Mouse (Mus musculus) limb, embryonic 12.5 days (tissue): ENCODE data around the gene Nmnat2. TPM values are rescaled to one million over a fixed set of nuclear protein-coding genes. Genes with fewer than 3 reads are reported as not detected.

Experiments
- ATAC-seq: fragments of 200-750 bp; cut with Nextera tagmentation; 2 replicates; pipeline ENCODE4 v1.8.0; 2017; ENCODE audit warnings: low read depth, moderate TSS enrichment; ENCODE audit not compliant: insufficient number of reproducible peaks, insufficient read depth, low FRiP score, low TSS enrichment
- H3K27ac ChIP-seq: fragments of 300-500 bp; sonication (generic); 2 replicates; pipeline ENCODE4 v1.5.1; 2016; ENCODE audit warnings: mild to moderate bottlenecking, moderate library complexity
- H3K27me3 ChIP-seq: fragments of 300-500 bp; sonication (generic); 2 replicates; pipeline ENCODE4 v1.6.1; 2016; ENCODE audit warnings: mild to moderate bottlenecking, moderate library complexity
- H3K36me3 ChIP-seq: fragments of 300-500 bp; sonication (generic); 2 replicates; pipeline ENCODE4 v1.6.1; 2016; ENCODE audit warnings: mild to moderate bottlenecking, moderate library complexity
- H3K4me1 ChIP-seq: fragments of 300-500 bp; sonication (generic); replicated peaks from 2 replicates; pipeline ENCODE4 v1.6.1; 2016
- H3K4me2 ChIP-seq: fragments of 300-500 bp; sonication (generic); 2 replicates; pipeline ENCODE4 v1.6.1; 2016; ENCODE audit warnings: mild to moderate bottlenecking, moderate library complexity
- H3K4me3 ChIP-seq: fragments of 300-500 bp; sonication (generic); replicated peaks from 2 replicates; pipeline ENCODE4 v1.5.1; 2016; ENCODE audit warnings: mild to moderate bottlenecking
- H3K9ac ChIP-seq: fragments of 300-500 bp; sonication (generic); replicated peaks from 2 replicates; pipeline ENCODE4 v1.6.1; 2016; ENCODE audit warnings: mild to moderate bottlenecking, moderate library complexity
- H3K9me3 ChIP-seq: fragments of 300-500 bp; sonication (generic); 2 replicates; pipeline ENCODE4 v1.6.1; 2016; ENCODE audit warnings: mild to moderate bottlenecking, moderate library complexity
- WGBS: fragments of 180-500 bp; shearing (Covaris S2); methylation state at CpG from one replicate; pipeline ENCODE4 v1.1.7; 2016; 5-methylcytosine and 5-hydroxymethylcytosine counted together
- polyA plus RNA-seq: library from polyadenylated mRNA; unstranded; fragments of >200 nt; fragmentation: Nextera tagmentation; extraction: Ambion mirVana; gene quantifications from 2 replicates; pipeline ENCODE4 v1.2.1, GENCODE M21; 2016

Gene Nmnat2
- polyA plus RNA-seq, 1 experiment from 2014 or later = 0.69 TPM

DNA sequence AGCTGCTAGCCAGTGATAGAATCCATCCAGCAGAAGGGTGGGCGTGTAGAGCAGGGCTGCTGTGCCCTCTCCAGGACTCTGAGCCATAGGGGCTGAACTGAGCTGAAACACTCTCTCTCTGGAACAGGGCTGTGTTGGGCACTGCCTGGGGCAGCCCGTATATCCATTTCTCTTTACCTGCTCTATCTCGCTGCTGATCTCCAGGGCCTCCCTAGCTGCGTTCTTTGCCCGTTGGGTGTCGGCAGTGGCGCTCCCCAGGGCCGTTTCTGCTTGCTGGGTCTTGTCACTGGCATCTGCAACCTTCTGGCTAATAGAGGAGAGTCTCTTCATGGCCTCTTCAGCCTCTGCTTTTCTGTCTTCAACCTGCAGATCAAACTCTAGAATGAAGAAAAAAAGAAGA, 174.0 kb downstream of the Nmnat2 start:
- peaks cover 20% of the 10 kb centered on the region for H3K4me1 ChIP-seq
- no peaks in the 10 kb centered on the region for H3K36me3 ChIP-seq
- no peak overlapping the region for H3K9ac ChIP-seq
- H3K4me3 ChIP-seq = no peak overlapping the region
- H3K27ac ChIP-seq = no peak overlapping the region
- no peak for ATAC-seq
- WGBS = 68% methylated on average over 8 of the region's 8 CpGs
- H3K4me2 ChIP-seq = no peak overlapping the region
- H3K9me3 ChIP-seq = no peaks in the 10 kb centered on the region
- H3K27me3 ChIP-seq = no peaks in the 10 kb centered on the region; the same call in 1 of the 2 replicates

DNA sequence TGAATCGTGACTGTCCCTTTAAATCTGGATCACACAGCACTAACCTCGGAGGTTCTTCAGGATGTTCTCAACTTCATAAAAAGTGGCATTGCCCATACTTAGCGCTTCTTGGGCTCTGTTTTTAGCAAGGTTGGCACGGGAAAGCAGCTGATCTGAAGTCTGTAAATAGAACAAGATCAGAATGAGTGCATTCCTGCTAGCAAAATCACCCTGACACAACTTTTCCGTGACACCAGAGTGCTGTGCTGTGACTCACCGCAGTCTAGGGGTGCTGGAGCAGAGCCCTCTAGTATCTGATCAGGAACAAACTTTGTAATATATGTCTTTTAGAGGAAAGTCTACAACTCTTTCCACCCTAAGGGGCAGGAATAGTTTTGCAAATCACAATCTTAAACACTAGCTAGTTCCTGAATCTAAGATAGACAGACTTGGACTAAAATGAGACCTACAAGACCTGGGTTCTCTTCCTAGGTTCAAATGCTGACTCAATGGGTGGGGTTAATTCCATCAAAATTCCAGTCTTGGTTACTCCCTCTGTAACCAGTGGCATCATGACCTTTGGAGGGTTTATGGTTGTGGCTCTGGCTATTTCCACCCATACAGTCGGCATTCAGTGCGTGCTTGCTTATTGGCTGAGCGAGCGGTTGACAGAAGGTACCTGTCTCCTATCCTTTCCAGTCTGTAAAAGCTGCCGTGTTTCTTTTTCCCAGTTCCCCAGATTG, 175.4 kb downstream of the Nmnat2 start:
- Histone ChIP-seq H3K27me3 (no peaks in the 10 kb centered on the region; the same call in none of the 2 replicates), H3K36me3 (no peaks in the 10 kb centered on the region), H3K4me1 (peaks cover 28% of the 10 kb centered on the region), H3K9ac (no peak overlapping the region), H3K4me3 (no peak overlapping the region), H3K4me2 (no peak overlapping the region), H3K27ac (no peak overlapping the region), H3K9me3 (no peaks in the 10 kb centered on the region)
- no peak for ATAC-seq
- WGBS = 87% methylated on average over 11 of the region's 11 CpGs

DNA sequence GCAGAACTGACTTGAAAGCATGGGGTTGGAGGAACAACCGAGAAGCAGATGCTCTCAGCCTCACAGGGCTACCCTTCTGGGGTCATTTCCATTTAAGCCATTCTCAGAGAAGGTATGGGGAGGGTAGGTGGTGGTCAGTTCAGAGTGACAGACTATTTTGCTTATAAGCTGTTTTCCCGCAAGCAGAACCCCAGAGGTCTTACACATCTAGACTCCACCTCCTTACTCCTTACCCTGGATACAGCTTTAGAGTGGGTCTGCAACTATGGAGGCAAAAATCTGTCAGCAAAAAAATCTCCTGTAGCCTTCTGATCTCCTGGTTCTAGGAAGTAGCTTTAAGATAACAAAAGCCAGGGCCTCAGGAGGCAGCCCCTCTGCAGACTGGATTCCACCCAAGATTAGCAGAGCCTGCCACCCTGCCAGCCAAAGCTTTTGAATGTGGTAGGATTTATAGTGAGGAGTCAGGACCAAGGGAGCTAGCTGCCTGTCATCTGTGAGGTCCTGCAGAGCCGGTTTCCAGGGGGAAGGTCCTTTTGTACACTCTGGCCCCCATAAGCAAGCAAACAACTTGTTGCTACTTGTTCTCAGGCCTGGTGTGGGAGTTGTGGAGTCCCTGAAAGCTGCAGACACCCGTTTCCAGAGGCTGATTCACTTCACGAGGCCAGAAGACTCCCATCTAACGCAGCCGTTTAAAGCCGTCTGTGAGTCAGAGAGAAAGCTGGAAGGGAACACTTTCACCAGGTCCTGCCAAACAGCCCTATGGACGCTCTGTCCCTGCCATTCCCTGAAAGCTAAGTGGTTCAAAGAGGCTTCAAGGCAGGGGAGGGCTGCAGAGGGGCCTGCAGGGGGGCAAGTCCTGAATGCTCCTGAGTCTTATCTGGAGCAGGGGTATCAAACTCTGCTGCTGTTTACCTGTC, 179.3 kb downstream of the Nmnat2 start:
- Histone ChIP-seq H3K9me3 (no peaks in the 10 kb centered on the region), H3K36me3 (no peaks in the 10 kb centered on the region), H3K9ac (no peak overlapping the region), H3K27me3 (no peaks in the 10 kb centered on the region; the same call in none of the 2 replicates), H3K4me3 (no peak overlapping the region), H3K4me2 (0 out of 2 replicates have a peak overlapping the region, but pooled peaks have one; percentile 1), H3K4me1 (peaks cover 20% of the 10 kb centered on the region), H3K27ac (peak overlapping the region; percentile 54)
- WGBS = 13% methylated on average over 9 of the region's 9 CpGs
- no peak for ATAC-seq

GRCm38 (mm10) chr1:153136647-153137046, 181.9 kb downstream of the Nmnat2 start:
- H3K4me3 ChIP-seq = no peak overlapping the region
- no peak overlapping the region for H3K9ac ChIP-seq
- no peaks in the 10 kb centered on the region; the same call in 1 of the 2 replicates for H3K27me3 ChIP-seq
- peaks cover 25% of the 10 kb centered on the region for H3K4me1 ChIP-seq
- H3K36me3 ChIP-seq = no peaks in the 10 kb centered on the region
- no peaks in the 10 kb centered on the region for H3K9me3 ChIP-seq
- H3K4me2 ChIP-seq = no peak overlapping the region
- 77% methylated on average over 13 of the region's 13 CpGs for WGBS
- ATAC-seq = no peak
- no peak overlapping the region for H3K27ac ChIP-seq

- ATAC-seq = no peak
- Histone ChIP-seq H3K27ac (no peak overlapping the region), H3K4me2 (no peak overlapping the region), H3K27me3 (no peaks in the 10 kb centered on the region; the same call in 1 of the 2 replicates), H3K9me3 (no peaks in the 10 kb centered on the region), H3K36me3 (no peaks in the 10 kb centered on the region), H3K4me1 (peaks cover 15% of the 10 kb centered on the region), H3K9ac (no peak overlapping the region), H3K4me3 (no peak overlapping the region)
- 79% methylated on average over 5 of the region's 5 CpGs for WGBS
These were observed 183.7 kb downstream of the Nmnat2 start for GRCm38 (mm10) chr1:153138486-153138885.

DNA sequence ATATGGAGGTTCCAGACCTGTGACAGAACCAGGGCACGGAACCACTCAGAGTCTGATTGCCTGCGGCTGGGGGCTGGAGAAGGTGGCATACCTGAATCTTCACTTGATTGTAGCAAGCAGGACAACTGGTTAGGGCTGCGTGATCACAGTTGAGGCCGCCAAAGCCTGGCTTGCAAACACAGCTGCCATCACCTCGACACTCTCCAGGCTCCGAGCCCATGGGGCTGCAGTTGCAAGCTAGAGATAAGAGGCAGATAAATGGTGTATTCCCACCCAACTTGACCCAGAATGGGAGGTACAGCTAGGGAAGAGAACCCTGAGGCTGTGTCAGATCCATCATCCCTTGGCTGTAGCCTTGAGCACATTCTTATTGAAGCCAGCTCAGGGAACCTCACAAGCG, 184.8 kb downstream of the Nmnat2 start:
- WGBS = 58% methylated on average over 7 of the region's 7 CpGs
- H3K27me3 ChIP-seq = no peaks in the 10 kb centered on the region
- H3K36me3 ChIP-seq = no peaks in the 10 kb centered on the region
- H3K4me3 ChIP-seq = no peak overlapping the region
- ATAC-seq = no peak
- no peaks in the 10 kb centered on the region for H3K9me3 ChIP-seq
- no peak overlapping the region for H3K27ac ChIP-seq
- H3K9ac ChIP-seq = no peak overlapping the region
- peaks cover 10% of the 10 kb centered on the region for H3K4me1 ChIP-seq
- no peak overlapping the region for H3K4me2 ChIP-seq

DNA sequence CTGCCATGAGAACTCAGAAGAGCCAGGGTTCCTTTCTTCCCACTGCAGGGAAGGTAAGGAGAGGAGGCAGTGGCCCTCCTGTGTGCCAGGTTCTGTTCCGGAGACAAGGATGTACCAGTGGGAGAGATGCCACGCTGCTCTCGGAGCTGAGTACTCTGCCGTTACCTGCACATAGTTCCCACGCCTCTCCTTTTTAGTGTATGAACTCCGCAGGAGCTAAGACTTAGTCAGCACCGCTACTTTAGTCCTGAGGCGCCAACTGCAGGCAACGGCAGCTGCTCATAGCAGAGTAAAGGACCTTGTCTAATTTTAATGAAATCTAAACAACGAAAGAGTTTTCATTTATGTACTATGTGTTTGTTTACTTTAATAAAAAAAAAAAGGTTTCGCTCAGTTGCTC, 185.5 kb downstream of the Nmnat2 start:
- 68% methylated on average over 11 of the region's 11 CpGs for WGBS

GRCm38 (mm10) chr1:153140747-153141228, 186.0 kb downstream of the Nmnat2 start:
- Histone ChIP-seq H3K27me3 (no peaks in the 10 kb centered on the region), H3K4me1 (peaks cover 10% of the 10 kb centered on the region), H3K4me2 (no peak overlapping the region), H3K4me3 (no peak overlapping the region), H3K27ac (0 out of 2 replicates have a peak overlapping the region, but pooled peaks have one; percentile 53), H3K9me3 (no peaks in the 10 kb centered on the region), H3K9ac (no peak overlapping the region), H3K36me3 (no peaks in the 10 kb centered on the region)
- ATAC-seq = no peak; the same call in 1 of the 2 replicates
- WGBS = 15% methylated on average over 8 of the region's 8 CpGs

More for the DNA sequence above, 185.5 kb downstream of the Nmnat2 start:
- no peak overlapping the region for H3K4me2 ChIP-seq
- no peak overlapping the region for H3K4me3 ChIP-seq
- no peaks in the 10 kb centered on the region for H3K36me3 ChIP-seq
- H3K9me3 ChIP-seq = no peaks in the 10 kb centered on the region
- 0 out of 2 replicates have a peak overlapping the region, but pooled peaks have one; percentile 53 for H3K27ac ChIP-seq
- H3K4me1 ChIP-seq = peaks cover 10% of the 10 kb centered on the region
- H3K9ac ChIP-seq = no peak overlapping the region
- no peak for ATAC-seq
- no peaks in the 10 kb centered on the region for H3K27me3 ChIP-seq

GRCm38 (mm10) chr1:153144021-153144420, 189.2 kb downstream of the Nmnat2 start:
- Histone ChIP-seq H3K9ac (no peak overlapping the region), H3K4me3 (no peak overlapping the region), H3K36me3 (no peaks in the 10 kb centered on the region), H3K4me1 (peaks cover 10% of the 10 kb centered on the region), H3K27me3 (no peaks in the 10 kb centered on the region), H3K4me2 (no peak overlapping the region), H3K27ac (no peak overlapping the region), H3K9me3 (no peaks in the 10 kb centered on the region)
- ATAC-seq = no peak
- WGBS = 49% methylated on average over 11 of the region's 11 CpGs

GRCm38 (mm10) chr1:153145791-153146190, 191.0 kb downstream of the Nmnat2 start:
- ATAC-seq = no peak
- H3K36me3 ChIP-seq = no peaks in the 10 kb centered on the region
- no peak overlapping the region for H3K27ac ChIP-seq
- no peak overlapping the region for H3K4me3 ChIP-seq
- no peak overlapping the region for H3K9ac ChIP-seq
- no peaks in the 10 kb centered on the region for H3K27me3 ChIP-seq
- no peaks in the 10 kb centered on the region for H3K9me3 ChIP-seq
- H3K4me2 ChIP-seq = no peak overlapping the region
- H3K4me1 ChIP-seq = peaks cover 7% of the 10 kb centered on the region
- WGBS = 84% methylated on average over 5 of the region's 5 CpGs

- Histone ChIP-seq H3K36me3 (no peaks in the 10 kb centered on the region), H3K4me2 (no peak overlapping the region), H3K4me3 (no peak overlapping the region), H3K4me1 (peaks cover 6% of the 10 kb centered on the region), H3K9ac (no peak overlapping the region), H3K9me3 (no peaks in the 10 kb centered on the region), H3K27me3 (no peaks in the 10 kb centered on the region), H3K27ac (no peak overlapping the region)
- no peak for ATAC-seq
- 86% methylated on average over 7 of the region's 7 CpGs for WGBS
These were observed 197.8 kb downstream of the Nmnat2 start for GRCm38 (mm10) chr1:153152594-153152993.
